Mouse (Mus musculus) T-helper 17 cell (primary cell): Measurements from ENCODE around the gene Gpsm3.

Experiments
- in situ Hi-C, 2 experiments: fragments of 300-600 bp; cut with MboI, MseI; formaldehyde crosslinking; loops; 1 replicate in 1 of 2; 2 replicates in 1 of 2; pipeline ENCODE4 v1.15.1; 2025; ENCODE audit warnings: high pct_unique_total_duplicates in 2 of 2

The Gpsm3 gene

GRCm38 (mm10) chr17:34578070-34578469, 11.5 kb upstream of the Gpsm3 start:
- in situ Hi-C loops, result loop anchor here in 1 of 2 experiments (25.0 kb wide), 1 partner anchor 1684 kb away; the partner anchor contains the start of genes Rpp21 and Trim39

GRCm38 (mm10) chr17:34582528-34582927, 7.1 kb upstream of the Gpsm3 start:
- in situ Hi-C loops, result loop anchor here in 1 of 2 experiments (25.0 kb wide), 1 partner anchor 1680 kb away; the partner anchor contains the start of genes Rpp21 and Trim39

GRCm38 (mm10) chr17:34583397-34583796, 6.2 kb upstream of the Gpsm3 start:
- in situ Hi-C loops, result loop anchor here in 1 of 2 experiments (25.0 kb wide), 1 partner anchor 1679 kb away; the partner anchor contains the start of genes Rpp21 and Trim39

GRCm38 (mm10) chr17:34583819-34584218, 5.8 kb upstream of the Gpsm3 start:
- in situ Hi-C loops, result loop anchor here in 1 of 2 experiments (25.0 kb wide), 1 partner anchor 1678 kb away; the partner anchor contains the start of genes Rpp21 and Trim39

- in situ Hi-C loops, result loop anchor here in 1 of 2 experiments (25.0 kb wide), 1 partner anchor 1677 kb away; the partner anchor contains the start of genes Rpp21 and Trim39
These were observed 4.5 kb upstream of the Gpsm3 start for GRCm38 (mm10) chr17:34585121-34585520.

GRCm38 (mm10) chr17:34585877-34586771, 3.5 kb upstream of the Gpsm3 start:
- in situ Hi-C loops, result loop anchor here in 1 of 2 experiments (25.0 kb wide), 1 partner anchor 1676 kb away; the partner anchor contains the start of genes Rpp21 and Trim39

- in situ Hi-C loops, result loop anchor here in 1 of 2 experiments (25.0 kb wide), 1 partner anchor 1675 kb away; the partner anchor contains the start of genes Rpp21 and Trim39
These were observed 2.7 kb upstream of the Gpsm3 start for GRCm38 (mm10) chr17:34586796-34587422.

GRCm38 (mm10) chr17:34587423-34587811, 2.2 kb upstream of the Gpsm3 start:
- in situ Hi-C loops, result loop anchor here in 1 of 2 experiments (25.0 kb wide), 1 partner anchor 1675 kb away; the partner anchor contains the start of genes Rpp21 and Trim39

GRCm38 (mm10) chr17:34587814-34588213, 1.8 kb upstream of the Gpsm3 start:
- in situ Hi-C loops, result loop anchor here in 1 of 2 experiments (25.0 kb wide), 1 partner anchor 1674 kb away; the partner anchor contains the start of genes Rpp21 and Trim39

- in situ Hi-C loops, result loop anchor here in 1 of 2 experiments (25.0 kb wide), 1 partner anchor 1674 kb away; the partner anchor contains the start of genes Rpp21 and Trim39
These were observed 839 bp upstream of the Gpsm3 start for GRCm38 (mm10) chr17:34588767-34589166.

GRCm38 (mm10) chr17:34589206-34589605, 400 bp upstream of the Gpsm3 start:
- in situ Hi-C loops, result loop anchor here in 1 of 2 experiments (25.0 kb wide), 1 partner anchor 1673 kb away; the partner anchor contains the start of genes Rpp21 and Trim39

GRCm38 (mm10) chr17:34590154-34590987, 765 bp downstream of the Gpsm3 start:
- in situ Hi-C loops, result loop anchor here in 1 of 2 experiments (25.0 kb wide), 1 partner anchor 1672 kb away; the partner anchor contains the start of genes Rpp21 and Trim39

GRCm38 (mm10) chr17:34591029-34591993, 1.7 kb downstream of the Gpsm3 start, which contains the start of gene Pbx2:
Gene Pbx2 (plus strand): TSS chr17:34591266.
- in situ Hi-C loops, result loop anchor here in 1 of 2 experiments (25.0 kb wide), 1 partner anchor 1671 kb away; the partner anchor contains the start of genes Rpp21 and Trim39

GRCm38 (mm10) chr17:34591994-34592375, 2.4 kb downstream of the Gpsm3 start:
- in situ Hi-C loops, result loop anchor here in 1 of 2 experiments (25.0 kb wide), 1 partner anchor 1670 kb away; the partner anchor contains the start of genes Rpp21 and Trim39

GRCm38 (mm10) chr17:34592581-34593549, 3.3 kb downstream of the Gpsm3 start:
- in situ Hi-C loops, result loop anchor here in 1 of 2 experiments (25.0 kb wide), 1 partner anchor 1669 kb away; the partner anchor contains the start of genes Rpp21 and Trim39

- in situ Hi-C loops, result loop anchor here in 1 of 2 experiments (25.0 kb wide), 1 partner anchor 1668 kb away; the partner anchor contains the start of genes Rpp21 and Trim39
These were observed 4.3 kb downstream of the Gpsm3 start for GRCm38 (mm10) chr17:34593752-34594525.
